Mouse (Mus musculus): ENCODE data around the gene Cfdp1.

The Cfdp1 gene

GRCm38 (mm10) chr8:111735791-111736190 lies 118.3 kb downstream of the Cfdp1 start:
- no peak for DNase-seq

GRCm38 (mm10) chr8:111735335-111735761 lies 118.7 kb downstream of the Cfdp1 start:
- DNase-seq = peak; percentile 54 to 64

- no peak for DNase-seq
Observed at GRCm38 (mm10) chr8:111734244-111734960, 119.7 kb downstream of the Cfdp1 start.

- peak in 1 of 2 experiments; percentile 52 for DNase-seq
Observed at GRCm38 (mm10) chr8:111733581-111734243, 120.4 kb downstream of the Cfdp1 start.

- DNase-seq = peak in 1 of 2 experiments; percentile 51
Observed at GRCm38 (mm10) chr8:111732406-111733085, 121.5 kb downstream of the Cfdp1 start.

GRCm38 (mm10) chr8:111732004-111732403 lies 122.1 kb downstream of the Cfdp1 start:
- peak; percentile 98 for DNase-seq

GRCm38 (mm10) chr8:111731231-111731977 lies 122.7 kb downstream of the Cfdp1 start:
- DNase-seq = peak; percentile 79 to 84

GRCm38 (mm10) chr8:111729233-111730170 lies 124.6 kb downstream of the Cfdp1 start:
- DNase-seq = peak; percentile 85 to 92

- no peak for DNase-seq
Observed at GRCm38 (mm10) chr8:111728481-111728880, 125.6 kb downstream of the Cfdp1 start.

- DNase-seq = no peak
Observed at GRCm38 (mm10) chr8:111727553-111727952, 126.5 kb downstream of the Cfdp1 start.

GRCm38 (mm10) chr8:111726102-111726900 lies 127.8 kb downstream of the Cfdp1 start:
- DNase-seq = peak; percentile 93 to 96

- no peak for DNase-seq
Observed at GRCm38 (mm10) chr8:111725341-111725740, 128.8 kb downstream of the Cfdp1 start.

- DNase-seq = no peak
Observed at GRCm38 (mm10) chr8:111720115-111720544, 134.0 kb downstream of the Cfdp1 start.

GRCm38 (mm10) chr8:111718937-111719336 lies 135.2 kb downstream of the Cfdp1 start:
- no peak for DNase-seq

Measured in kidney, adult 8-10 months (tissue).